Mouse (Mus musculus): Measurements from ENCODE around the gene Casp9. TPM values are rescaled to one million over a fixed set of nuclear protein-coding genes. Genes with fewer than 3 reads are reported as not detected.

Casp9 gene
- polyA plus RNA-seq, 1 experiment from 2014 or later: 21.2 TPM

DNA sequence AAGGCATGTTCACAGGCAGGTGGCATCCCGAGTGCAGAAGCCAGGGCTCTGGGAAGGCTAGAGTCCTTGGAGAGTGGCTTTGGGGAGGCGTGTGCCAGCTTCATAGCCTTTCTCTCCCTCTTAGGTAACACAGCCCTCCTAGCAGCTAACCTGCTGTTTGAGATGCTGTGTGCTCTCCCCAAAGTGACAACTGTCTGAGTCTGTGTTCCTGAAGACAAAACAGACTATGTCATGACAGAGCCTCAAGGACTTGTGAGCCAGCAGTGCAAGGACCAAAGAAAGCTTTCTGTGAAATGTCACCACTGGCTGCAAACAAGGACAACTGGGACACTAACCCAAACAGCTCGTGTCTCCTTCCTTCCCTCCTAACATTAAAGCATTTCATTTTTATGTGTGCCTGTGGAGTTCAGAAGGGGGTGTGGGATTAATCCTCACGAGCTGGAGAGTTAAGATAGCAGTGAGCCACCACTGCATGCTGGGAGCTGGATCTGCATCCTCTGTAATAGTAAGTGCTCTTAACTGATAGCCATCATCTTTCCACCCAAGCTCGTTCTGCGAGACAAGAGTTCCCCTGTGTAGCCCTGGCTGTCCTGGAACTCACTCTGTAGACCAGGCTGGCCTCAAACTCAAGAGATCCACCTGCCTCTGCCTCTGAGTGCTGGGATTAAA, 34.4 kb upstream of the Casp9 start:
- H3K9ac ChIP-seq (ENCODE audit: low read length): no peak overlapping the region
- no peaks in the 10 kb centered on the region for H3K27me3 ChIP-seq (ENCODE audit: control insufficient read depth, insufficient read depth, low read length)
- H3K27ac ChIP-seq (ENCODE audit: low read depth, low read length): no peak overlapping the region
- H3K4me1 ChIP-seq (replicated peaks; ENCODE audit: control insufficient read depth, insufficient read depth, low read length): no peaks in the 10 kb centered on the region
- WGBS: 72% methylated on average over 6 of the region's 6 CpGs
- DNase-seq (ENCODE audit: low spot score): no peak
- no peak for ATAC-seq (replicated peaks; ENCODE audit: low FRiP score)
- H3K4me3 ChIP-seq (ENCODE audit: low read depth, low read length): no peak overlapping the region
- no peaks in the 10 kb centered on the region for H3K9me3 ChIP-seq (ENCODE audit: control insufficient read depth, low read length)
- H3K4me2 ChIP-seq (ENCODE audit: low read depth, low read length, severe bottlenecking): no peak overlapping the region
- peaks cover 3% of the 10 kb centered on the region; the same call in 1 of the 2 replicates for H3K36me3 ChIP-seq (ENCODE audit: control insufficient read depth, insufficient read depth, low read length)

DNA sequence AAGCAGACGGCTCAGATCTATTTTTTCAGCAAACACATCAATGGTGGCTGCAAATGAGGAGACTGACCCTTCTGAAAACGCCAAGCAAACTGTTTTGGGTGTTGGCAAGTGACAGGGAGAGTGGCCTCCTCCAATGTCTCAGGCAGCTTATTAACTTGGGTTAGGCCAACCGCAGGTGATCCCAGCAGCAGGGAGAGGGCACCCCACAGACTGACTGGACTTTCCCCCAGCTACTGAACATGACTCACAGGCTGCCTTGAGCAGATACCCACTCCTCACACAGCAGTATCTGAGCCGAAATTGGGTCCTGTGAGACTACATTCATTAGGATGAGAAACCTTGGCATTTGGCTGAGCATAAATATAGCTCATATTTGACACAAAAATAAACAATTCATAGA, 32.5 kb upstream of the Casp9 start:
- Histone ChIP-seq H3K4me1 (replicated peaks; ENCODE audit: control insufficient read depth, insufficient read depth, low read length) (no peaks in the 10 kb centered on the region), H3K4me2 (ENCODE audit: low read depth, low read length, severe bottlenecking) (no peak overlapping the region), H3K4me3 (ENCODE audit: low read depth, low read length) (no peak overlapping the region), H3K9me3 (ENCODE audit: control insufficient read depth, low read length) (no peaks in the 10 kb centered on the region), H3K27me3 (ENCODE audit: control insufficient read depth, insufficient read depth, low read length) (no peaks in the 10 kb centered on the region), H3K36me3 (ENCODE audit: control insufficient read depth, insufficient read depth, low read length) (peaks cover 3% of the 10 kb centered on the region; the same call in 1 of the 2 replicates), H3K9ac (ENCODE audit: low read length) (no peak overlapping the region), H3K27ac (ENCODE audit: low read depth, low read length) (no peak overlapping the region)
- 85% methylated on average over 4 of the region's 4 CpGs for WGBS
- DNase-seq (ENCODE audit: low spot score): no peak
- no peak for ATAC-seq (replicated peaks; ENCODE audit: low FRiP score)

DNA sequence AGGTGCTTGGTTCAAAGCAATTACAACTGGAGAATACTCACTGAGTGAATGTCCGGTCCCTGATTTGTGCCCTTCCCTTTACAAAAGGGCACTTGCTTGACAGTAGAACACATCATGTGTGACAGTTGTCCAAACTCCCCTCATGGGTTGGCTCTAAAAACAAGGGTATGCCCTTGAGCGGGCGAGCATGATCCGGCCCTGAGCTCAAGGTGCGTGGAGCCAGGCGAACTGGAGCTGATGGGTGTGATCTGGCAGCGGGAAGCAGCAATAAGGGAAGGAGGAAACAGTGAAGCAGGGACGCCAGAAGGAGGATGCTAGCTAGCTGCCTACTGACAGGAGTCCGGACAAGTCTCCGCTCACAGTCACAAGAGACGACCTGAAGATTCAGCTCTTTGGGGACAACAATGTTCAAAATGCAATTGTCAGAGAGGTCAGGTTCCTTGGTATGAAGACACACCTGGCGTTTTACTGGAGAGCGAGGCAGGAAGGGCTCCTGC, 31.3 kb upstream of the Casp9 start:
- H3K4me2 ChIP-seq (ENCODE audit: low read depth, low read length, severe bottlenecking): no peak overlapping the region
- ATAC-seq (replicated peaks; ENCODE audit: low FRiP score) (no peak), DNase-seq (ENCODE audit: low spot score) (no peak)
- no peaks in the 10 kb centered on the region for H3K27me3 ChIP-seq (ENCODE audit: control insufficient read depth, insufficient read depth, low read length)
- H3K4me3 ChIP-seq (ENCODE audit: low read depth, low read length): no peak overlapping the region
- no peak overlapping the region for H3K27ac ChIP-seq (ENCODE audit: low read depth, low read length)
- H3K4me1 ChIP-seq (replicated peaks; ENCODE audit: control insufficient read depth, insufficient read depth, low read length): no peaks in the 10 kb centered on the region
- WGBS: 94% methylated on average over 13 of the region's 13 CpGs
- H3K36me3 ChIP-seq (ENCODE audit: control insufficient read depth, insufficient read depth, low read length): peaks cover 3% of the 10 kb centered on the region; the same call in 1 of the 2 replicates
- no peaks in the 10 kb centered on the region for H3K9me3 ChIP-seq (ENCODE audit: control insufficient read depth, low read length)
- H3K9ac ChIP-seq (ENCODE audit: low read length): no peak overlapping the region

DNA sequence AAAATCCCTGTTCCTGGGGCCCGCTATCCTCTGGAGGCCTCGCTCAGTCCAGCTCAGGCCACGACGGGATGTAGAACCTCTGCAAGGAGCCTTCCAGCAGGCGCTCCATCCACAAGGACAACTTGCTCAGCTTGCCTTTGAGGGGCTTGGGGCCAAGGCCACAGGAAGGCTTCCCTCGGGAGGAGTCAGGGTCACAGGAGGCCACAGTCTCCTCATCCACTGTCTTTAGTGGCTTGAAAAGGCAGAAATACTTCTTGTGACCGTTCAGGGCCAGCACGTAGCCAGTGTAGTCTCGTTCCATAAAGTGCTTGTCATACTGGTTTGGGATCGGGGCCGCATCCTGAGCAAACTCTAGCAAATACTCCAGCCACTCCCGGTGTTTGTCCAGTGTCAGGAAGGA, 29.9 kb upstream of the Casp9 start:
- Histone ChIP-seq H3K27me3 (ENCODE audit: control insufficient read depth, insufficient read depth, low read length) (no peaks in the 10 kb centered on the region), H3K36me3 (ENCODE audit: control insufficient read depth, insufficient read depth, low read length) (peaks cover 3% of the 10 kb centered on the region; the same call in 1 of the 2 replicates), H3K9ac (ENCODE audit: low read length) (no peak overlapping the region), H3K4me3 (ENCODE audit: low read depth, low read length) (no peak overlapping the region), H3K27ac (ENCODE audit: low read depth, low read length) (no peak overlapping the region), H3K4me1 (replicated peaks; ENCODE audit: control insufficient read depth, insufficient read depth, low read length) (no peaks in the 10 kb centered on the region), H3K9me3 (ENCODE audit: control insufficient read depth, low read length) (no peaks in the 10 kb centered on the region), H3K4me2 (ENCODE audit: low read depth, low read length, severe bottlenecking) (no peak overlapping the region)
- ATAC-seq (replicated peaks; ENCODE audit: low FRiP score): no peak
- no peak for DNase-seq (ENCODE audit: low spot score)
- 93% methylated on average over 12 of the region's 12 CpGs for WGBS

DNA sequence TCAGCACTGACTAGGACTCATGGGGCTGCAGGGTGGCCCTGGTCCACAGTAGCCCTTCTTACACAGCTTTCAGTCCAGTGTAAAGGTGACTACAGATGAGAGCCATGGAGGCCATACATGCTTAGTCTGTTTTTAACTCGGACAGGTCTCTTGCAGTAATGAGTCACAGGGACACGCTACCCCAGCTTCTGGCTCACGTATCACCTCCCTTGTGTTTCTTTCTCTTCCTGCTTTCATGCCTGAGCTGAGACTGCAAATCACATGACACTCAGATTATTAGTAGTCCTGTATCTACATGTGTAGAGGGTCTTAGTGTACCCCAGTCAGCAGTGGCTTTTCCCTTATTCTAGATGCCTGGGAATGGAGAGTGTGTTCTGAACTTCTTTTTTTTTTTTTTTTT, 28.4 kb upstream of the Casp9 start:
- H3K4me1 ChIP-seq (replicated peaks; ENCODE audit: control insufficient read depth, insufficient read depth, low read length): no peaks in the 10 kb centered on the region
- DNase-seq (ENCODE audit: low spot score) (no peak), ATAC-seq (replicated peaks; ENCODE audit: low FRiP score) (no peak)
- no peak overlapping the region for H3K9ac ChIP-seq (ENCODE audit: low read length)
- no peaks in the 10 kb centered on the region for H3K9me3 ChIP-seq (ENCODE audit: control insufficient read depth, low read length)
- no peak overlapping the region for H3K4me3 ChIP-seq (ENCODE audit: low read depth, low read length)
- no peaks in the 10 kb centered on the region for H3K27me3 ChIP-seq (ENCODE audit: control insufficient read depth, insufficient read depth, low read length)
- H3K4me2 ChIP-seq (ENCODE audit: low read depth, low read length, severe bottlenecking): no peak overlapping the region
- no peak overlapping the region for H3K27ac ChIP-seq (ENCODE audit: low read depth, low read length)
- peaks cover 3% of the 10 kb centered on the region; the same call in 1 of the 2 replicates for H3K36me3 ChIP-seq (ENCODE audit: control insufficient read depth, insufficient read depth, low read length)
- WGBS: 93% methylated on average over 3 of the region's 3 CpGs

DNA sequence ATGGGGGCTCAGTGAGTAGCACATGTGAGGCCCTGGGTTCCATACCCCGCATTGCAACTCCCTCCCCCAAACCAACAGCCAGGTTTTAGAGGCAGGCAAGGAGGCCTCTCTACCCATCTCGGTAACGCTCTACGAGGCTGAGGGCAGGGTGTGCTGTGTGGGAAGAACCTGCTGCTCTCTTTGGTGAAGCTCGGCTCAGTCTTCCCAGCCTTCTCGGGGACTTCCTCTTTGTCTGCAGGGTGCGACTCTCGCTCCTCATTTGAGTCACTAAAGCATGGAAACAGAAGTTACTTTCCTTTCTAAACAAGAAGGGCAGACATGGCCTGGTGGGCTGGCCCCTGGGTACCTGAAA, 27.1 kb upstream of the Casp9 start:
- no peak overlapping the region for H3K4me2 ChIP-seq (ENCODE audit: low read depth, low read length, severe bottlenecking)
- ATAC-seq (replicated peaks; ENCODE audit: low FRiP score) (no peak), DNase-seq (ENCODE audit: low spot score) (no peak)

DNA sequence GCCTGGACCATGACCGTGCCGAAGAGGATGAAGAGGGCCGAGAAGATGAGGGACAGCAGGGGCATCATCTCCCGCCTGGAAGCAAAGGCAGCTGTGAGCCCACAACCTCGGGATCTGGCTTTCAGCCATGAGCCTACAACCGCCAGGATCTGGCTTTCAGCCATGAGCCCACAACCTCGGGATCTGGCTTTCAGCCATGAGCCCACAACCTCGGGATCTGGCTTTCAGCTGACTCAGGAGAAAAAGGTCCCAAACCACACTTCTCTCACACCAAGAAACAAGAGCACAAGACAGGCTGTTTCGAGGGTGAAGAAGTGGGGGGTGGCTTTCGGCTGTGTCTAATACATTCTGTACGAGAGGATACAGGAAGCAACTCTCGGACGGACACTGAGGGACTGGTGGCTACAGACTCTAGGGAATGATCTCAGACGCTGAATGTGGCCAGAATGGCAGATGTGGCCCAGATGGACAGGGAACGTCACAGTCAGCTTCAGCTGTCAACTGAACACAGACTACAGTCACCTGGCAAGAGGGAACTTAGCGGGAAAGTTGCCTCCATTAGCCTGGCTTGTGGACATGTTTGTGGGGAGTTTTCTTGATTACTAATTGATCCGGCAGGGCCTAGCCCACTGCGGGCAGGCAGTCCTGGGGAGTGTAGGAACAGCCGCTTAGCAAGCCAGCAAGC, 26.6 kb upstream of the Casp9 start:
- H3K9ac ChIP-seq (ENCODE audit: low read length): no peak overlapping the region
- no peak overlapping the region for H3K4me3 ChIP-seq (ENCODE audit: low read depth, low read length)
- WGBS: 87% methylated on average over 19 of the region's 19 CpGs
- H3K36me3 ChIP-seq (ENCODE audit: control insufficient read depth, insufficient read depth, low read length): peaks cover 3% of the 10 kb centered on the region; the same call in 1 of the 2 replicates
- no peaks in the 10 kb centered on the region for H3K4me1 ChIP-seq (replicated peaks; ENCODE audit: control insufficient read depth, insufficient read depth, low read length)
- H3K27ac ChIP-seq (ENCODE audit: low read depth, low read length): no peak overlapping the region
- no peaks in the 10 kb centered on the region for H3K9me3 ChIP-seq (ENCODE audit: control insufficient read depth, low read length)
- no peaks in the 10 kb centered on the region for H3K27me3 ChIP-seq (ENCODE audit: control insufficient read depth, insufficient read depth, low read length)
- no peak for DNase-seq (ENCODE audit: low spot score)
- ATAC-seq (replicated peaks; ENCODE audit: low FRiP score): no peak
- H3K4me2 ChIP-seq (ENCODE audit: low read depth, low read length, severe bottlenecking): no peak overlapping the region

More for the DNA sequence above, 27.1 kb upstream of the Casp9 start:
- H3K27me3 ChIP-seq (ENCODE audit: control insufficient read depth, insufficient read depth, low read length): no peaks in the 10 kb centered on the region
- H3K4me1 ChIP-seq (replicated peaks; ENCODE audit: control insufficient read depth, insufficient read depth, low read length): no peaks in the 10 kb centered on the region
- no peak overlapping the region for H3K9ac ChIP-seq (ENCODE audit: low read length)
- no peak overlapping the region for H3K4me3 ChIP-seq (ENCODE audit: low read depth, low read length)
- H3K27ac ChIP-seq (ENCODE audit: low read depth, low read length): no peak overlapping the region
- H3K36me3 ChIP-seq (ENCODE audit: control insufficient read depth, insufficient read depth, low read length): peaks cover 3% of the 10 kb centered on the region; the same call in 1 of the 2 replicates
- 96% methylated on average over 8 of the region's 8 CpGs for WGBS
- no peaks in the 10 kb centered on the region for H3K9me3 ChIP-seq (ENCODE audit: control insufficient read depth, low read length)

DNA sequence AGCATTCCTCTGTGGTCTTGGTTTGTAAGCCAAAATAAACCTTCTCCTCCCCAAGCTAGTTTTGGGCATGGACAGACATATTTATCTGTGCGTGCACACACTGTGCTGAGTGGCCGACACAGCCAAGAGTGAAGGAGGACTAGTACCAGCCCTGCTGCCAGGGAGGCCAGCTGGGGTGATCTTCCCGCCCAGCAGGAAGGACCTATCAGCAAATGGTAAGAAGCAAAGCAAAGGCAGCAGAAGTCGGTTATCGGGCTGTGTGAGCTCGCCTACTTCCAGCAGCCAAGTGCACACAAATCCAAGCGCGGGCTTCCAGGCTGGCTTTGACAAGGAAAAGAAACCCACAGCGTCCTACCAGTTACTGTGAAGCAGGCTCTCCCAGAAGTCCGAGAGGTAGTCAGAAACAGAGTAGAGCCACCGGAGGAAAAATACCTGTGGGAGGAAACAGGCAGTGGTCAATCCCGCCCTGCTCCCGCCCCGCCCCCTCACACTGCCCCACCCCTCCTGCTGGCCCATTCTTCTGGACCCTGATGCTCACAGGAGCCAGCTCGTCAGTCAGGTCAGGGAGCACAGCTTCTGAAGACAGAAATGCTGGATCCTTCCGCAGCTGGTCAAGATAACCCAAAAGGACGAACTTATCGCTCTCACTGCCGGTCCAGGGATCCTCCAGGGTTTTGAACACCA, 25.9 kb upstream of the Casp9 start:
- Histone ChIP-seq H3K9ac (ENCODE audit: low read length) (no peak overlapping the region), H3K27me3 (ENCODE audit: control insufficient read depth, insufficient read depth, low read length) (no peaks in the 10 kb centered on the region), H3K4me2 (ENCODE audit: low read depth, low read length, severe bottlenecking) (no peak overlapping the region), H3K27ac (ENCODE audit: low read depth, low read length) (no peak overlapping the region), H3K36me3 (ENCODE audit: control insufficient read depth, insufficient read depth, low read length) (peaks cover 3% of the 10 kb centered on the region; the same call in 1 of the 2 replicates), H3K4me3 (ENCODE audit: low read depth, low read length) (no peak overlapping the region), H3K4me1 (replicated peaks; ENCODE audit: control insufficient read depth, insufficient read depth, low read length) (no peaks in the 10 kb centered on the region), H3K9me3 (ENCODE audit: control insufficient read depth, low read length) (no peaks in the 10 kb centered on the region)
- no peak for DNase-seq (ENCODE audit: low spot score)
- no peak for ATAC-seq (replicated peaks; ENCODE audit: low FRiP score)
- 83% methylated on average over 19 of the region's 19 CpGs for WGBS
